Mouse (Mus musculus): ENCODE measurements at regions not wholly inside any gene's neighbourhood (a gene's known extent, or its start where the extent isn't known, plus 50 kb on each side); places are given as distances from the start of the nearest gene placed in this dataset.

- H3K9me3 ChIP-seq (replicated peaks; ENCODE audit: low read length): no peaks in the 10 kb centered on the region
- in situ Hi-C loops (cut with MboI; ENCODE audit: low pct_ligation_motif_present, low pct_unique_long_range_greater_than_20kb, low sequenced_read_pairs): no loop called here
- no peak for DNase-seq (ENCODE audit: extremely low read depth)
- no peaks in the 10 kb centered on the region for H3K36me3 ChIP-seq (replicated peaks in 1 of 2; ENCODE audit: control insufficient read depth in 1 of 2, insufficient read depth in 1 of 2, low read length in 1 of 2)
- H3K4me2 ChIP-seq (ENCODE audit: insufficient read depth, low read depth, poor library complexity, severe bottlenecking): no peak overlapping the region
- H3K27ac ChIP-seq (ENCODE audit: insufficient read depth, low read depth): no peak overlapping the region
- H3K27me3 ChIP-seq (replicated peaks): no peaks in the 10 kb centered on the region
- no peak overlapping the region for H3K9ac ChIP-seq (ENCODE audit: insufficient read depth, low read depth)
- dilution Hi-C loops (cut with MboI; ENCODE audit: extremely low pct_ligation_motif_present, extremely low pct_unique_long_range_greater_than_20kb, low sequenced_read_pairs): no loop called here
- no peak for TF ChIP-seq E2F4 (IDR thresholded peaks at IDR 0.05; ENCODE audit: insufficient replicate concordance, low read depth, low read length)
- no peak for TF ChIP-seq ZMIZ1 (IDR thresholded peaks at IDR 0.05; ENCODE audit: low read depth, low read length)
- TF ChIP-seq MAFK (IDR thresholded peaks at IDR 0.05; ENCODE audit: insufficient replicate concordance, low read length): no peak
- no peak for TF ChIP-seq CTCF (conservative IDR thresholded peaks at IDR 0.05 in 1 of 2, IDR thresholded peaks at IDR 0.05 in 1 of 2; ENCODE audit: low read depth in 2 of 2, low read length in 2 of 2)
- no peak for TF ChIP-seq UBTF (IDR thresholded peaks at IDR 0.05; ENCODE audit: low read depth, low read length)
- no peak for TF ChIP-seq MEF2A (IDR thresholded peaks at IDR 0.05; ENCODE audit: borderline replicate concordance, low read depth, low read length)
- no peak overlapping the region for H3K4me3 ChIP-seq (replicated peaks in 1 of 3; ENCODE audit: low read depth in 2 of 3, low read length in 2 of 3, poor library complexity in 1 of 3)
- H3K4me1 ChIP-seq (ENCODE audit: control insufficient read depth in 1 of 2, insufficient read depth in 2 of 2): peaks cover 0 to 5% of the 10 kb centered on the region in 2 experiments; a peak in 1 of 4 replicates
- H3K79me2 ChIP-seq (replicated peaks; ENCODE audit: control insufficient read depth, extremely low read depth, insufficient read depth, poor library complexity, severe bottlenecking): no peaks in the 10 kb centered on the region
Measured at GRCm38 (mm10) chr12:90866597-90866996, 128.4 kb upstream of the Dio2 start.

DNA sequence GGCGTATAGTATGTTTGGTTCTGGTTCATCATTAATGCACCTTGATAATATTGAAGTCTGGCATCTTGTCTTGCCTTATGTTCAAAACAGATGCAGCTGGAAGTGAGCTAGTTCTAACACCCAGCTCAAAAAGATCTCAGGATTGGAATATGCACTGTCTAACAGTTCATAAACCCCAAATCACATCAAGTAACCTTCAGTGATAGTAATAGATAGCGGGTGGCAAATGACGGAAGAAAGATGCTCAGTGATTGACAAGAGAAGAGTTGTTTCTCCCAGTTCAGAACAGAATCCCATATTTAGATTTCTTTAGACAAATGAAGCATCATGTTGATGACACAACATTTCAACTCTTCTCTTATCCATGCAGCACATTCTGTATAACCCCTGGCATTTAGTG is 124.4 kb upstream of the Dio2 start:
- dilution Hi-C loops (cut with MboI; ENCODE audit: extremely low pct_ligation_motif_present, extremely low pct_unique_long_range_greater_than_20kb, low sequenced_read_pairs) (no loop called here), in situ Hi-C loops (cut with MboI; ENCODE audit: low pct_ligation_motif_present, low pct_unique_long_range_greater_than_20kb, low sequenced_read_pairs) (no loop called here)

DNA sequence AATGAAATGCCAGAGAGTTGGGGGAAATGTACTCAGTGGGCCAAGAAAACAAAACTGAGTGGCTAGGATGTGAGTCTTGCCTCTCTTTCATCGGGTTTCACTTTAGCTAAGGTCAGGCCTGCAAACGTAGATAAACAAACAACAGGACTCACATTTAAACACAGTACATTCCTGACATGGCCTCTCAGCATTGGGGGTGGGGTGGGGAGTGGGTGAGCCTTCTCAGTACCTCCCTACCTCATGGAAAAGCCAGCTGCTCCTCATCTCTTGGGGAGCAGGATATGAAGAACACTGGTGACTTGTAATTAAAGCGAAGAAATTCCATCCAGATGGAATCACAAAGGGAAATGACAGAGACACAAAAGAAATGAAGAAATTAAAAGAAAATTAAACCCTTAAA is 119.5 kb upstream of the Dio2 start:
- no peaks in the 10 kb centered on the region for H3K79me2 ChIP-seq (replicated peaks; ENCODE audit: control insufficient read depth, extremely low read depth, insufficient read depth, poor library complexity, severe bottlenecking)
- no peaks in the 10 kb centered on the region for H3K9me3 ChIP-seq (replicated peaks; ENCODE audit: low read length)
- no peaks in the 10 kb centered on the region for H3K27me3 ChIP-seq (replicated peaks)
- H3K27ac ChIP-seq (ENCODE audit: insufficient read depth, low read depth): no peak overlapping the region
- no peak overlapping the region for H3K4me3 ChIP-seq (replicated peaks in 1 of 3; ENCODE audit: low read depth in 2 of 3, low read length in 2 of 3, poor library complexity in 1 of 3)
- in situ Hi-C loops (cut with MboI; ENCODE audit: low pct_ligation_motif_present, low pct_unique_long_range_greater_than_20kb, low sequenced_read_pairs) (no loop called here), dilution Hi-C loops (cut with MboI; ENCODE audit: extremely low pct_ligation_motif_present, extremely low pct_unique_long_range_greater_than_20kb, low sequenced_read_pairs) (no loop called here)
- DNase-seq (ENCODE audit: extremely low read depth): no peak
- no peaks in the 10 kb centered on the region for H3K36me3 ChIP-seq (replicated peaks in 1 of 2; ENCODE audit: control insufficient read depth in 1 of 2, insufficient read depth in 1 of 2, low read length in 1 of 2)
- TF ChIP-seq MYC (IDR thresholded peaks at IDR 0.05; ENCODE audit: low read depth, low read length) (no peak), USF1 (IDR thresholded peaks at IDR 0.05; ENCODE audit: low read depth, low read length) (no peak), E2F4 (IDR thresholded peaks at IDR 0.05; ENCODE audit: insufficient replicate concordance, low read depth, low read length) (no peak), RCOR1 (conservative IDR thresholded peaks at IDR 0.05; ENCODE audit: low read depth, low read length) (no peak), TCF12 (IDR thresholded peaks at IDR 0.05; ENCODE audit: low read depth, low read length) (no peak), UBTF (IDR thresholded peaks at IDR 0.05; ENCODE audit: low read depth, low read length) (no peak), POLR2A (IDR thresholded peaks at IDR 0.05; ENCODE audit: low read depth, low read length) (no peak), EP300 (IDR thresholded peaks at IDR 0.05; ENCODE audit: low read length) (no peak), ZMIZ1 (IDR thresholded peaks at IDR 0.05; ENCODE audit: low read depth, low read length) (no peak)
- no peaks in the 10 kb centered on the region for H3K4me1 ChIP-seq (ENCODE audit: control insufficient read depth in 1 of 2, insufficient read depth in 2 of 2)
- H3K4me2 ChIP-seq (ENCODE audit: insufficient read depth, low read depth, poor library complexity, severe bottlenecking): no peak overlapping the region
- H3K9ac ChIP-seq (ENCODE audit: insufficient read depth, low read depth): no peak overlapping the region

More for the DNA sequence above, 124.4 kb upstream of the Dio2 start:
- no peaks in the 10 kb centered on the region for H3K79me2 ChIP-seq (replicated peaks; ENCODE audit: control insufficient read depth, extremely low read depth, insufficient read depth, poor library complexity, severe bottlenecking)
- H3K4me3 ChIP-seq (replicated peaks in 1 of 3; ENCODE audit: low read depth in 2 of 3, low read length in 2 of 3, poor library complexity in 1 of 3): no peak overlapping the region
- no peaks in the 10 kb centered on the region for H3K27me3 ChIP-seq (replicated peaks)
- no peak for TF ChIP-seq UBTF (IDR thresholded peaks at IDR 0.05; ENCODE audit: low read depth, low read length)
- no peak for TF ChIP-seq ZC3H11A (IDR thresholded peaks at IDR 0.05; ENCODE audit: low read depth, low read length)
- no peak for TF ChIP-seq RCOR1 (conservative IDR thresholded peaks at IDR 0.05; ENCODE audit: low read depth, low read length)
- no peak for TF ChIP-seq MAFK (IDR thresholded peaks at IDR 0.05; ENCODE audit: insufficient replicate concordance, low read length)
- TF ChIP-seq CHD2 (IDR thresholded peaks at IDR 0.05; ENCODE audit: low read length): no peak
- no peak for TF ChIP-seq MYC (IDR thresholded peaks at IDR 0.05; ENCODE audit: low read depth, low read length)
- TF ChIP-seq RAD21 (IDR thresholded peaks at IDR 0.05; ENCODE audit: low read depth, low read length): no peak
- no peak for TF ChIP-seq POLR2A (IDR thresholded peaks at IDR 0.05; ENCODE audit: low read depth, low read length)
- no peak for TF ChIP-seq MEF2A (IDR thresholded peaks at IDR 0.05; ENCODE audit: borderline replicate concordance, low read depth, low read length)
- no peak for TF ChIP-seq CHD1 (IDR thresholded peaks at IDR 0.05; ENCODE audit: low read depth, low read length)
- TF ChIP-seq EP300 (IDR thresholded peaks at IDR 0.05; ENCODE audit: low read length): no peak
- DNase-seq (ENCODE audit: extremely low read depth): no peak
- no peak overlapping the region for H3K9ac ChIP-seq (ENCODE audit: insufficient read depth, low read depth)
- no peak overlapping the region for H3K27ac ChIP-seq (ENCODE audit: insufficient read depth, low read depth)
- no peaks in the 10 kb centered on the region for H3K4me1 ChIP-seq (ENCODE audit: control insufficient read depth in 1 of 2, insufficient read depth in 2 of 2)
- H3K4me2 ChIP-seq (ENCODE audit: insufficient read depth, low read depth, poor library complexity, severe bottlenecking): no peak overlapping the region
- no peaks in the 10 kb centered on the region for H3K36me3 ChIP-seq (replicated peaks in 1 of 2; ENCODE audit: control insufficient read depth in 1 of 2, insufficient read depth in 1 of 2, low read length in 1 of 2)
- H3K9me3 ChIP-seq (replicated peaks; ENCODE audit: low read length): no peaks in the 10 kb centered on the region
